In genomic region chr8:84871376-84872308, GRCm38 (mm10) we compare ENCODE assay signal across 8 mouse cellular contexts. TPM values are rescaled to one million over a fixed set of nuclear protein-coding genes. Genes with fewer than 3 reads are reported as not detected.
DNase-seq lines count a peak whose midpoint lies in the region; ATAC-seq lines count a peak whose summit lies in the region.

TSS of gene Syce2 (plus strand) at chr8:84872111.

- DNase-seq in cerebellum, adult 11 months: peak; percentile 67
- DNase-seq in cerebellum, postnatal 25 days: peak; percentile 66 to 83
- peak; percentile 81 for DNase-seq in gastrocnemius, postnatal 10 days
- DNase-seq in induced T-regulatory cell, adult 2 months (ENCODE audit: low read depth): peak; percentile 92
- peak; percentile 74 for DNase-seq in left cerebral cortex, postnatal 4 days
- peak; percentile 68 for DNase-seq in mesoderm, embryonic 11.5 days (ENCODE audit: low read depth, low spot score)
- peak; percentile 80 for DNase-seq in right cerebral cortex, postnatal 4 days

- no peak; the same call in 1 of the 2 replicates for ATAC-seq in cerebellum, adult (ENCODE audit: insufficient number of reproducible peaks, low FRiP score, low TSS enrichment)

- intact Hi-C loops in left cerebral cortex, postnatal 4 days (cut with DNase I): no loop called here

RNA-seq across cellular contexts. Expression of gene Syce2, which starts in this region (rescaled TPM):
- total RNA-seq in gastrocnemius, postnatal 10 days (2021): 1 to 10 TPM; 4.7 to 5.2 TPM
- 10 to 100 TPM; 42.0 to 42.4 TPM for total RNA-seq in left cerebral cortex, postnatal 4 days (2021)

Comparison
In these comparisons a context has a peak if more than half of its experiments do, and no peak if none do; other contexts are left out.
1. RNA of gene Syce2 (total RNA-seq): 42.0 to 42.4 TPM in left cerebral cortex, postnatal 4 days; 4.7 to 5.2 TPM in gastrocnemius, postnatal 10 days; every median in the first group is over 4 times any median in the second.
2. Peak in every context shown above with its lines, with median percentiles within 50 percentile points of each other: DNase-seq.